Mouse (Mus musculus) thymus, adult 2 months (tissue): Measurements from ENCODE around the gene Gm10354.
"Not testable (repeated sequence)": the region's sequence is repeated elsewhere in the genome, so short reads cannot be mapped to it uniquely, and the experiment has no call there.

ENCODE experiments used
- CTCF ChIP-seq: fragments of 200-500 bp; IDR thresholded peaks from 2 replicates; pipeline ENCODE4 v1.5.1; 2012; ENCODE audit warnings: mild to moderate bottlenecking, control low read depth, low read length, moderate library complexity, borderline replicate concordance; ENCODE audit not compliant: control insufficient read depth, poor library complexity, insufficient read depth; ENCODE audit errors: extremely low read depth
- POLR2A ChIP-seq: fragments of 200-500 bp; IDR thresholded peaks from 2 replicates; pipeline ENCODE4 v1.6.1; 2012; ENCODE audit warnings: mild to moderate bottlenecking, low read length, control low read depth, moderate library complexity; ENCODE audit not compliant: control insufficient read depth, poor library complexity, insufficient read depth; ENCODE audit errors: extremely low read depth

- TF ChIP-seq CTCF, POLR2A: not testable (repeated sequence)
Measured at GRCm38 (mm10) chr5:14994124-14994523, 15.4 kb upstream of the Gm10354 start.
